Mouse (Mus musculus) E14TG2a.4 (cell line): ENCODE measurements at regions not wholly inside any gene's neighbourhood (a gene's known extent, or its start where the extent isn't known, plus 50 kb on each side); places are given as distances from the start of the nearest gene placed in this dataset.

Source experiments
- H3K27me3 ChIP-seq: 2 replicates; pipeline ENCODE4 v1.6.1; 2014; ENCODE audit warnings: low read length, control low read depth; ENCODE audit not compliant: insufficient read depth
- H3K36me3 ChIP-seq: 2 replicates; pipeline ENCODE4 v1.6.1; 2014; ENCODE audit warnings: low read length, control low read depth; ENCODE audit not compliant: insufficient read depth
- H3K4me1 ChIP-seq: replicated peaks from 2 replicates; pipeline ENCODE4 v1.6.1; 2014; ENCODE audit warnings: low read depth, low read length, control low read depth
- H3K4me3 ChIP-seq: replicated peaks from 2 replicates; pipeline ENCODE4 v1.5.1; 2014; ENCODE audit warnings: mild to moderate bottlenecking, low read length
- H3K9me3 ChIP-seq: 2 replicates; pipeline ENCODE4 v1.6.1; 2014; ENCODE audit warnings: low read length, control low read depth
- CTCF ChIP-seq: conservative IDR thresholded peaks from 2 replicates; pipeline ENCODE4 v1.5.1; 2014; ENCODE audit warnings: low read length
- NANOG ChIP-seq: IDR thresholded peaks from 2 replicates; pipeline ENCODE4 v1.6.1; 2014; ENCODE audit warnings: borderline replicate concordance, low read length, mixed read lengths
- POU5F1 ChIP-seq: IDR thresholded peaks from 2 replicates; pipeline ENCODE4 v1.6.1; 2014; ENCODE audit warnings: low read length, borderline replicate concordance

- H3K4me1 ChIP-seq: peaks cover 18% of the 10 kb centered on the region
- TF ChIP-seq NANOG: no peak
- TF ChIP-seq POU5F1: no peak
- no peak for TF ChIP-seq CTCF
- H3K36me3 ChIP-seq: no peaks in the 10 kb centered on the region
- no peaks in the 10 kb centered on the region for H3K9me3 ChIP-seq
- no peak overlapping the region for H3K4me3 ChIP-seq
- peaks cover 13% of the 10 kb centered on the region for H3K27me3 ChIP-seq
Measured at GRCm38 (mm10) chr16:30151104-30151503, 86.9 kb downstream of the Hes1 start.

GRCm38 (mm10) chr16:30155070-30155469, 90.9 kb downstream of the Hes1 start:
- peaks cover 28% of the 10 kb centered on the region for H3K4me1 ChIP-seq
- H3K9me3 ChIP-seq: peaks cover 5% of the 10 kb centered on the region
- no peaks in the 10 kb centered on the region for H3K36me3 ChIP-seq
- no peak overlapping the region for H3K4me3 ChIP-seq
- TF ChIP-seq NANOG: no peak
- no peak for TF ChIP-seq CTCF
- no peak for TF ChIP-seq POU5F1
- H3K27me3 ChIP-seq: peaks cover 13% of the 10 kb centered on the region

- H3K9me3 ChIP-seq: peaks cover 5% of the 10 kb centered on the region
- peaks cover 34% of the 10 kb centered on the region for H3K4me1 ChIP-seq
- H3K27me3 ChIP-seq: peaks cover 9% of the 10 kb centered on the region
- TF ChIP-seq CTCF (no peak), NANOG (no peak), POU5F1 (no peak)
- no peak overlapping the region for H3K4me3 ChIP-seq
- H3K36me3 ChIP-seq: no peaks in the 10 kb centered on the region
Measured at GRCm38 (mm10) chr16:30155486-30156246, 91.5 kb downstream of the Hes1 start.

- peaks cover 34% of the 10 kb centered on the region for H3K4me1 ChIP-seq
- TF ChIP-seq CTCF: no peak
- TF ChIP-seq NANOG: no peak
- TF ChIP-seq POU5F1: no peak
- no peaks in the 10 kb centered on the region for H3K36me3 ChIP-seq
- H3K27me3 ChIP-seq: peaks cover 4% of the 10 kb centered on the region
- H3K9me3 ChIP-seq: peaks cover 5% of the 10 kb centered on the region
- no peak overlapping the region for H3K4me3 ChIP-seq
Measured at GRCm38 (mm10) chr16:30158184-30158583, 94.0 kb downstream of the Hes1 start.

GRCm38 (mm10) chr16:30160399-30160798, 96.2 kb downstream of the Hes1 start:
- no peaks in the 10 kb centered on the region for H3K36me3 ChIP-seq
- peaks cover 5% of the 10 kb centered on the region for H3K9me3 ChIP-seq
- no peaks in the 10 kb centered on the region for H3K27me3 ChIP-seq
- no peak overlapping the region for H3K4me3 ChIP-seq
- peaks cover 23% of the 10 kb centered on the region for H3K4me1 ChIP-seq
- TF ChIP-seq POU5F1 (no peak), CTCF (no peak), NANOG (no peak)

- H3K36me3 ChIP-seq: no peaks in the 10 kb centered on the region
- TF ChIP-seq POU5F1: no peak
- no peak for TF ChIP-seq NANOG
- TF ChIP-seq CTCF: no peak
- no peak overlapping the region for H3K4me3 ChIP-seq
Measured at GRCm38 (mm10) chr16:30163303-30163702, 99.1 kb downstream of the Hes1 start.

GRCm38 (mm10) chr16:30165667-30166180, 101.5 kb downstream of the Hes1 start:
- peaks cover 23% of the 10 kb centered on the region for H3K4me1 ChIP-seq
- no peak overlapping the region for H3K4me3 ChIP-seq
- peaks cover 4% of the 10 kb centered on the region; the same call in 1 of the 2 replicates for H3K27me3 ChIP-seq
- TF ChIP-seq POU5F1: no peak
- 0 out of 2 replicates have a peak, but pooled peaks have one; percentile 16 for TF ChIP-seq CTCF
- no peaks in the 10 kb centered on the region for H3K9me3 ChIP-seq
- H3K36me3 ChIP-seq: no peaks in the 10 kb centered on the region

More at GRCm38 (mm10) chr16:30163303-30163702, 99.1 kb downstream of the Hes1 start:
- Histone ChIP-seq H3K9me3 (peaks cover 4% of the 10 kb centered on the region), H3K27me3 (no peaks in the 10 kb centered on the region), H3K4me1 (peaks cover 17% of the 10 kb centered on the region)

GRCm38 (mm10) chr16:30171381-30172079, 95.8 kb downstream of the Cpn2 start:
- Histone ChIP-seq H3K27me3 (peaks cover 10% of the 10 kb centered on the region), H3K4me3 (peak overlapping the region; percentile 41; the same call in 1 of the 2 replicates), H3K36me3 (no peaks in the 10 kb centered on the region), H3K4me1 (peaks cover 61% of the 10 kb centered on the region), H3K9me3 (no peaks in the 10 kb centered on the region)
- TF ChIP-seq NANOG: no peak
- no peak for TF ChIP-seq POU5F1
- TF ChIP-seq CTCF: no peak
